Mouse (Mus musculus) hindbrain, postnatal 0 days (tissue): Measurements from ENCODE around the gene Tcap. TPM values are rescaled to one million over a fixed set of nuclear protein-coding genes. Genes with fewer than 3 reads are reported as not detected.
A peak's percentile ranks its signal among the peaks of the same experiment; 100 is the strongest.

ENCODE experiments used
- ATAC-seq: fragments of 200-750 bp; cut with Nextera tagmentation; 2 replicates; pipeline ENCODE4 v1.8.0; 2017; ENCODE audit warnings: mild to moderate bottlenecking, moderate TSS enrichment, moderate library complexity
- DNase-seq: peaks from one replicate; pipeline ENCODE4 v3.0.0-alpha.2; 2015; ENCODE audit warnings: low spot score
- H3K27ac ChIP-seq: fragments of 300-500 bp; sonication (generic); 2 replicates; pipeline ENCODE4 v1.5.1; 2014; ENCODE audit warnings: mild to moderate bottlenecking
- H3K27me3 ChIP-seq: fragments of 300-500 bp; sonication (generic); 2 replicates; pipeline ENCODE4 v1.6.1; 2014; ENCODE audit warnings: low read length, mixed read lengths; ENCODE audit not compliant: insufficient read depth
- H3K36me3 ChIP-seq: fragments of 300-500 bp; sonication (generic); 2 replicates; pipeline ENCODE4 v1.6.1; 2014; ENCODE audit warnings: low read length, mixed read lengths; ENCODE audit not compliant: insufficient read depth
- H3K4me1 ChIP-seq: fragments of 300-500 bp; sonication (generic); 2 replicates; pipeline ENCODE4 v1.6.1; 2014; ENCODE audit warnings: antibody characterized with exemption, low read length, mixed read lengths; ENCODE audit not compliant: insufficient read depth
- H3K4me2 ChIP-seq: fragments of 300-500 bp; sonication (generic); 2 replicates; pipeline ENCODE4 v1.6.1; 2014; ENCODE audit warnings: low read depth, mild to moderate bottlenecking, low read length, moderate library complexity, mixed read lengths
- H3K4me3 ChIP-seq: fragments of 300-500 bp; sonication (generic); 2 replicates; pipeline ENCODE4 v1.5.1; 2014; ENCODE audit warnings: low read length
- H3K9ac ChIP-seq: fragments of 300-500 bp; sonication (generic); replicated peaks from 2 replicates; pipeline ENCODE4 v1.6.1; 2014; ENCODE audit warnings: mild to moderate bottlenecking, low read length, moderate library complexity, mixed read lengths
- H3K9me3 ChIP-seq: fragments of 300-500 bp; sonication (generic); 2 replicates; pipeline ENCODE4 v1.6.1; 2016; ENCODE audit warnings: low read length, mixed read lengths
- CTCF ChIP-seq: IDR thresholded peaks from 2 replicates; pipeline ENCODE4 v1.5.1; 2016; ENCODE audit warnings: antibody characterized with exemption, control low read depth, low read depth
- WGBS: fragments of 180-500 bp; shearing (Covaris S2); extraction: QIAGEN DNeasy Blood & Tissue Kit; methylation state at CpG from one replicate; pipeline ENCODE4 v1.1.7; 2014; 5-methylcytosine and 5-hydroxymethylcytosine counted together
- polyA plus RNA-seq: library from polyadenylated mRNA; unstranded; fragments of >200 nt; fragmentation: Nextera tagmentation; extraction: Ambion mirVana; gene quantifications from 2 replicates; pipeline ENCODE4 v1.2.1, GENCODE M21; 2015
- total RNA-seq: library from RNA; depleted of rRNA; stranded (reverse); fragments of >200 nt; gene quantifications from 2 replicates; pipeline ENCODE4 v1.2.3, GENCODE M21; 2014

Gene Tcap
- total and polyA plus RNA-seq, 2 experiments from 2014 or later, result 0.26 TPM; not detected in 1

DNA sequence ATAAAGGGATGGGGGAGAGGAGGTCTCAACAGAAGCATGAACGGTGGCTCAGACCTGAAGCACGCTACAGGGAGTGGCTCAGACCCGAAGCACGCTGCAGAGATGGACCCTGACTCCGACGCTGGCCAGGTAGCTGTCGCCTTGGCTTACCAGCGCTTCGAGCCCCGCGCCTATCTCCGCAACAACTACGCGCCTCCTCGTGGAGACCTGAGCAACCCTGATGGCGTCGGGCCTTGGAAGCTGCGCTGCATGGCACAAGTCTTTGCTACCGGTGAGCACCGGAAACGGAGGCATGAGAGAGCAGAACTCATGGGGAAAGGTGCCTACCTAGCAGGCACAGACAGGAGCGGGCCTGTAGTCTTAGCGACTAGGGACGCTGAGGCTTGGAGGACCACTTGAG lies 3.0 kb downstream of the Tcap start:
- WGBS, result 21% methylated on average over 24 of the region's 24 CpGs
- H3K4me1 ChIP-seq, result no peaks in the 10 kb centered on the region
- H3K9ac ChIP-seq, result no peak overlapping the region
- H3K36me3 ChIP-seq, result no peaks in the 10 kb centered on the region
- H3K27ac ChIP-seq, result no peak overlapping the region
- ATAC-seq (no peak), DNase-seq (no peak)
- TF ChIP-seq CTCF, result peak; percentile 25; the same call in 1 of the 2 replicates
- no peaks in the 10 kb centered on the region for H3K9me3 ChIP-seq
- no peak overlapping the region for H3K4me2 ChIP-seq
- H3K4me3 ChIP-seq, result no peak overlapping the region
- H3K27me3 ChIP-seq, result peaks cover 5% of the 10 kb centered on the region; the same call in 1 of the 2 replicates

DNA sequence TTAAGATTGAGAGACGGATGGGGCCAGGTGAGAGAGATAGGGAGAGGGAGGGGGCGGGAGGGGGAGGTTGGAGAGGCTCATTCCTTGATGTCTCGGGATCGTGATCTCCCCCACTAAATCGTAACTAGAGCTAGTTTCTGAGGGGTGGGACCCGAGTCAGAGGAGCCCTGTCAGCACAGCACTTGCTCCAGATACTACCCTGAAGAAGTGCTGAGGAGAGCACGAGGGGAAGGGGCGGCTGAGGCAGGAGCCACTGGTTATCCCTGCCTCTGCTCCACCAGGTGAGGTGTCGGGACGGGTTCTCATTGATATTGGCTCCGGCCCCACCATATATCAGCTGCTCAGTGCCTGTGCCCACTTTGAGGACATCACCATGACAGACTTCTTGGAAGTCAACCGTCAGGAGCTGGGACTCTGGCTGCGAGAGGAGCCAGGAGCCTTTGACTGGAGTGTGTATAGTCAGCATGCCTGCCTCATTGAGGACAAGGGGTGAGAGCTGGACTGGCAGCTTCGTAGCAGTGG lies 3.5 kb downstream of the Tcap start:
- Histone ChIP-seq H3K27ac (no peak overlapping the region), H3K27me3 (peaks cover 5% of the 10 kb centered on the region; the same call in 1 of the 2 replicates), H3K4me2 (no peak overlapping the region), H3K4me1 (no peaks in the 10 kb centered on the region), H3K36me3 (no peaks in the 10 kb centered on the region), H3K9me3 (no peaks in the 10 kb centered on the region), H3K4me3 (no peak overlapping the region), H3K9ac (no peak overlapping the region)
- no peak for TF ChIP-seq CTCF
- 60% methylated on average over 14 of the region's 14 CpGs for WGBS
- ATAC-seq, result no peak
- no peak for DNase-seq

DNA sequence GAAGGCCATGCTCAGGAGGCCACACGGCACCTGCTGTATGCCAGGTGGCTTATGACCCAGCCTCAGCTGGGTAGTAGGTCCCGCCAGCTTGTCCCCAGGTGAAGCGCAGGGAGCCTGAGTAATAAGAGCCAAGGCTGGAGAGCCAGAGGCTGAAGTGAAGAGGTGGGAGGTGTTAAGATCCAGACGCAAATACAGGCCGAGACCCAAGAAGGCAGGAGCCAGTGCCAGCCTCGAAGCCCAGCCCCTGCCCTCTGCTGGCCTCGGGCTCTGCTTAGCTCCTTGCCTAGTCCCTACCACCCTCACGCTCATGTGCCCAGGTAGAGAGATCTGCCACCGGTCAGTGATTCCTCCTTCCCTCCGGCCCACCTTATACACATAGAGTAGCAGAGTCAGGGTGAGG lies 4.7 kb downstream of the Tcap start:
- Histone ChIP-seq H3K9ac (no peak overlapping the region), H3K4me2 (no peak overlapping the region), H3K4me1 (no peaks in the 10 kb centered on the region), H3K9me3 (no peaks in the 10 kb centered on the region), H3K4me3 (no peak overlapping the region), H3K27ac (no peak overlapping the region), H3K27me3 (peaks cover 5% of the 10 kb centered on the region; the same call in 1 of the 2 replicates), H3K36me3 (no peaks in the 10 kb centered on the region)
- DNase-seq, result no peak
- TF ChIP-seq CTCF, result no peak
- WGBS, result 76% methylated on average over 10 of the region's 10 CpGs
- no peak for ATAC-seq

DNA sequence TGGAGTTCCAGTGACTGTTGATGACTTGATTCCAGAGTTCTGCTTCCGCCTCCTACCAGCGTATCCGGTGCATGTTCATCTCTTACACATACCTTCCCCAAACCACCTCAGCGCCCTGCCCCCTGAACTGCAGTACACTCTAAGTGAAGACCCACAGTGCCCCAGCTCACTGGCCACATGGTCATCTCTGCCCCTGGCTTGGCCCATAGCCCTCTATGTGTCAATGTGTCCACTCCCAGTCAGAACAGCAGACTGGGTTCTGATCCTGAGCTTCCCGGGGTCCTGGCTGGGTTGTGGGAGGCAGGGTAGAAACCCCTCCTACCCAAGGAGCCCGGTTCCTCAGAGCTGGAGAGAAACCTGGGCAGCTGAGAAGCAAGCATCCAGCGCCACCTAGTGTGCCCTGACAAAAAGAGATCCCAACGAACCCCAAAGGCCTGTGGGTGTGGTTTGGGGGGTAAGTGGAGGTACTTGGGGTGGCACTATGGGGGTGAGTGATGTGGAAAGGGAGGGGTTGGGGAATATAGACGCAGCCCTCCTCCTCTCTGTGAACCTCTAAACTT lies 5.7 kb downstream of the Tcap start:
- 0 out of 2 replicates have a peak, but pooled peaks have one; percentile 10 for ATAC-seq
- 34% methylated on average over 9 of the region's 9 CpGs for WGBS
- peaks cover 5% of the 10 kb centered on the region; the same call in 1 of the 2 replicates for H3K27me3 ChIP-seq

DNA sequence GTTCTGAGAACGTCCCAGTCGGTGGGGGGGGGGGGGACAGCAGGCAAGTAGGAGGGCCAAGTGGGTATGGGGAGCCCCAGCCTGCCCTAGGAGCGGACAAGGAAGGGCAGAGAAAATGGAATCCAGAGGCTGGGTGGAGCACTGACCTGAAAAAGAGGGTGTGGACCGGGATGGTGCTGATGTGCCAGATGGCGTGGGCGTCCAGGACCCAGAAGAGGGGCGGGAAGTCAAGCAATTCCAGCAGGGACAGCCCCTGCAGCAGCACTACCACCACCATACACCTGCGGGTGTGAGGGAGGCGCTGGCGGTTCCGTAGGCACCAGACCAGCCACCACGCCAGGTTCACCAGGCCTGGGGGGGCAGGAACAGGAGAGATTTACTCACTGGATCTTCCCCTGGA lies 6.5 kb downstream of the Tcap start:
- H3K4me3 ChIP-seq, result no peak overlapping the region
- WGBS, result 81% methylated on average over 9 of the region's 12 CpGs
- DNase-seq, result no peak
- no peak for ATAC-seq
- no peaks in the 10 kb centered on the region; the same call in 1 of the 2 replicates for H3K4me1 ChIP-seq
- H3K27ac ChIP-seq, result no peak overlapping the region
- no peak overlapping the region for H3K4me2 ChIP-seq
- TF ChIP-seq CTCF, result no peak
- no peak overlapping the region for H3K9ac ChIP-seq
- H3K27me3 ChIP-seq, result peaks cover 5% of the 10 kb centered on the region; the same call in 1 of the 2 replicates
- H3K36me3 ChIP-seq, result no peaks in the 10 kb centered on the region
- no peaks in the 10 kb centered on the region for H3K9me3 ChIP-seq

More for the DNA sequence above, 5.7 kb downstream of the Tcap start:
- Histone ChIP-seq H3K4me3 (no peak overlapping the region), H3K4me1 (no peaks in the 10 kb centered on the region; the same call in 1 of the 2 replicates), H3K4me2 (no peak overlapping the region), H3K27ac (no peak overlapping the region), H3K36me3 (no peaks in the 10 kb centered on the region), H3K9ac (no peak overlapping the region), H3K9me3 (no peaks in the 10 kb centered on the region)
- TF ChIP-seq CTCF, result peak; percentile 74
- DNase-seq, result peak; percentile 77

DNA sequence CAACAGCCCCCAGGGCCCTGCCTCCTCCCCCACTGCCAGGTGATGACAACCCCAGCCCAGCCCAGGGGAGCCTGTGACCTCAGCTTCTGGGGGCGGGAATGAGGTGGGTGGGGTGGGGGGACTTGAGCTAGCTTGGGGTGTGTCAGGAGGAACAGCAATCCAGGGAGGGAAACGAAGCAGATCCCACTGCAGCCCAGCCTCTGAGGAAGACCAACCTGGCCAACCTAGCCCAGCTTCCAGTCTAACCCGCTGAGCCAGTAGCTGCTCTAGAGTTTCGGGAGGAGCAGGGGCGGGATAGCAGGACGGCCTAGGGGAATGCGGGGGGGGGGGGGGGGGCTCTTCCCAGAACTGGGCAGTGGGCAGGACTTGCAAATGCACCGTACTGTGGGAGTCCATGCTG lies 8.4 kb downstream of the Tcap start:
- H3K4me1 ChIP-seq, result no peaks in the 10 kb centered on the region; the same call in 1 of the 2 replicates
- H3K27ac ChIP-seq, result no peak overlapping the region
- ATAC-seq (no peak), DNase-seq (no peak)
- 25% methylated on average over 7 of the region's 8 CpGs for WGBS
- H3K4me2 ChIP-seq, result no peak overlapping the region
- H3K9me3 ChIP-seq, result no peaks in the 10 kb centered on the region
- peaks cover 4% of the 10 kb centered on the region; the same call in 1 of the 2 replicates for H3K27me3 ChIP-seq
- no peaks in the 10 kb centered on the region for H3K36me3 ChIP-seq
- H3K4me3 ChIP-seq, result no peak overlapping the region
- H3K9ac ChIP-seq, result no peak overlapping the region
- TF ChIP-seq CTCF, result no peak

DNA sequence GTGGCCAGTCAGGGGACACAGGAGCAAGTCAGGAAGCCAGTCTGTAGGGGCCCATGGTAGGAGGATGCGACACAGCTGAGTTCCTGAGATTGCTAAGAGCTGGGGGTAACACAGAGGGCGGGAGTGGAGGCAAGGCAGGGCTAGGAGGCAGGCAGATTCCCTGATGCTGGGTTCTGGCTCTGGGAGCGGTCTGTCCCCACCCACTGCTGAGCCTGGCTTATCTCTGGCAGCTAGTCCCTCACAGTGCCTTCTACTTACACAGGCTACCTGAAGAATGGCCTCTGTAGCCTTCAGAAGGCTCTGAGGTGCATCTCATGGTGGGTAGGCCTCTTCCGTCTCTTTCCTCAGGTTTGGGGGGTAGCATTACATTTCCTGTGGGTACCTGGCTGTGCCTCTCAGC lies 9.0 kb downstream of the Tcap start:
- no peak for TF ChIP-seq CTCF
- Histone ChIP-seq H3K9ac (no peak overlapping the region), H3K27ac (no peak overlapping the region), H3K4me3 (no peak overlapping the region), H3K4me1 (no peaks in the 10 kb centered on the region; the same call in 1 of the 2 replicates), H3K9me3 (no peaks in the 10 kb centered on the region), H3K36me3 (no peaks in the 10 kb centered on the region), H3K4me2 (no peak overlapping the region), H3K27me3 (no peaks in the 10 kb centered on the region)
- ATAC-seq (no peak), DNase-seq (no peak)
- WGBS, result 61% methylated on average over 4 of the region's 4 CpGs
